Mouse (Mus musculus) erythroblast, embryonic 14.5 days (primary cell): ENCODE measurements around the gene Gm5741. TPM values are rescaled to one million over a fixed set of nuclear protein-coding genes. Genes with fewer than 3 reads are reported as not detected.

Experiments used
- H3K27me3 ChIP-seq: 2 replicates; pipeline ENCODE4 v1.6.1; 2012; ENCODE audit warnings: inconsistent platforms; ENCODE audit not compliant: control insufficient read depth
- H3K36me3 ChIP-seq: 2 replicates; pipeline ENCODE4 v1.6.1; 2012; ENCODE audit warnings: mild to moderate bottlenecking, inconsistent platforms; ENCODE audit not compliant: control insufficient read depth
- H3K4me1 ChIP-seq: 2 replicates; pipeline ENCODE4 v1.6.1; 2012; ENCODE audit warnings: inconsistent platforms; ENCODE audit not compliant: control insufficient read depth
- H3K4me3 ChIP-seq: replicated peaks from 2 replicates; pipeline ENCODE3; 2012; ENCODE audit warnings: moderate library complexity, mild to moderate bottlenecking, inconsistent platforms
- H3K9me3 ChIP-seq: 2 replicates; pipeline ENCODE4 v1.6.1; 2012; ENCODE audit warnings: low read length, inconsistent platforms, mixed read lengths; ENCODE audit not compliant: control insufficient read depth
- GATA1 ChIP-seq: IDR thresholded peaks from 2 replicates; pipeline ENCODE4 v1.6.1; 2012; ENCODE audit warnings: low read length, inconsistent platforms, mixed read lengths
- TAL1 ChIP-seq: IDR thresholded peaks from 3 replicates; pipeline ENCODE4 v1.6.1; 2012; ENCODE audit warnings: low read length, inconsistent platforms, mixed read lengths
- polyA plus RNA-seq: library from polyadenylated mRNA; stranded (reverse); fragments of >175 nt; gene quantifications from 2 replicates; pipeline ENCODE4 v1.2.3, GENCODE M21; 2012

Gm5741 gene
- polyA plus RNA-seq, 1 experiment: not detected

GRCm38 (mm10) chr8:85026670-85027515, 40.9 kb downstream of the Gm5741 start, which contains the start of gene Trir:
Gene Trir, plus strand, starts transcription at chr8:85026823.
- TF ChIP-seq GATA1: no peak
- TF ChIP-seq TAL1: no peak
- Histone ChIP-seq H3K4me1 (peaks cover 61% of the 10 kb centered on the region), H3K4me3 (peak within 1 kb of the TSS; percentile 99), H3K27me3 (no peaks in the 10 kb centered on the region), H3K9me3 (no peaks in the 10 kb centered on the region), H3K36me3 (peaks cover 61% of the 10 kb centered on the region)

- Histone ChIP-seq H3K4me3 (peak within 1 kb of the TSS; percentile 99), H3K4me1 (peaks cover 54% of the 10 kb centered on the region), H3K27me3 (no peaks in the 10 kb centered on the region), H3K9me3 (no peaks in the 10 kb centered on the region), H3K36me3 (peaks cover 61% of the 10 kb centered on the region)
- TF ChIP-seq GATA1 (no peak), TAL1 (no peak)
Observed at GRCm38 (mm10) chr8:85025098-85025932, 42.5 kb downstream of the Gm5741 start, which contains the start of gene Asna1. Gene Asna1, minus strand, starts transcription at chr8:85025281.

GRCm38 (mm10) chr8:85023846-85024245, 43.9 kb downstream of the Gm5741 start:
- H3K36me3 ChIP-seq: peaks cover 61% of the 10 kb centered on the region
- H3K4me3 ChIP-seq: peak overlapping the region; percentile 99
- TF ChIP-seq TAL1 (no peak), GATA1 (no peak)

GRCm38 (mm10) chr8:85021514-85022055, 46.2 kb downstream of the Gm5741 start:
- Histone ChIP-seq H3K9me3 (no peaks in the 10 kb centered on the region), H3K4me3 (no peak overlapping the region), H3K36me3 (peaks cover 71% of the 10 kb centered on the region), H3K4me1 (peaks cover 33% of the 10 kb centered on the region), H3K27me3 (no peaks in the 10 kb centered on the region)
- TF ChIP-seq TAL1 (no peak), GATA1 (no peak)

More at GRCm38 (mm10) chr8:85023846-85024245, 43.9 kb downstream of the Gm5741 start:
- H3K9me3 ChIP-seq: no peaks in the 10 kb centered on the region
- peaks cover 44% of the 10 kb centered on the region for H3K4me1 ChIP-seq
- no peaks in the 10 kb centered on the region for H3K27me3 ChIP-seq

Other genes starting within 250 kb of the Gm5741 start
- 1.3 and 1.5 TPM in 2 replicates for gene Dand5, start 245.2 kb downstream of the Gm5741 start, polyA plus RNA-seq
- gene Gadd45gip1, start 236.5 kb downstream of the Gm5741 start, polyA plus RNA-seq: 10.3 and 11.6 TPM in 2 replicates
- 740 and 808 TPM in 2 replicates for gene Rad23a, start 227.3 kb downstream of the Gm5741 start, polyA plus RNA-seq
- 29.4 and 30.9 TPM in 2 replicates for gene Calr, start 221.0 kb downstream of the Gm5741 start, polyA plus RNA-seq
- gene Farsa, start 211.0 kb downstream of the Gm5741 start, polyA plus RNA-seq: 9.0 and 9.3 TPM in 2 replicates
- 15.0 TPM in 2 replicates for gene Syce2, start 195.9 kb downstream of the Gm5741 start, polyA plus RNA-seq
- 15.0 and 18.3 TPM in 2 replicates for gene Gcdh, start 174.1 kb downstream of the Gm5741 start, polyA plus RNA-seq
- 358 and 362 TPM in 2 replicates for gene Klf1, start 166.1 kb downstream of the Gm5741 start, polyA plus RNA-seq
- 4.8 and 7.7 TPM in 2 replicates for gene Dnase2a, start 159.4 kb downstream of the Gm5741 start, polyA plus RNA-seq
- 0.01 and 0.08 TPM in 2 replicates for gene Mast1, start 130.6 kb downstream of the Gm5741 start, polyA plus RNA-seq
- not detected in 2 replicates for gene Rtbdn, start 121.0 kb downstream of the Gm5741 start, polyA plus RNA-seq
- gene Gm49661, start 98.5 kb downstream of the Gm5741 start, polyA plus RNA-seq: not detected in 2 replicates
- gene Prdx2, start 98.4 kb downstream of the Gm5741 start, polyA plus RNA-seq: 111 and 222 TPM in 2 replicates
- gene Rnaseh2a, start 98.2 kb downstream of the Gm5741 start, polyA plus RNA-seq: 162 and 179 TPM in 2 replicates
- 9.6 and 10.3 TPM in 2 replicates for gene Junb, start 89.3 kb downstream of the Gm5741 start, polyA plus RNA-seq
- gene Hook2, start 77.4 kb downstream of the Gm5741 start, polyA plus RNA-seq: 0.46 and 0.58 TPM in 2 replicates
- gene Best2, start 53.5 kb downstream of the Gm5741 start, polyA plus RNA-seq: not detected in 2 replicates
- gene Asna1, start 42.7 kb downstream of the Gm5741 start, polyA plus RNA-seq: 18.6 and 31.0 TPM in 2 replicates
- 77.0 and 92.3 TPM in 2 replicates for gene Trir, start 41.2 kb downstream of the Gm5741 start, polyA plus RNA-seq
- 1.7 and 1.8 TPM in 2 replicates for gene Tnpo2, start 31.1 kb downstream of the Gm5741 start, polyA plus RNA-seq
- gene Fbxw9, start 7.9 kb downstream of the Gm5741 start, polyA plus RNA-seq: 0.54 and 0.63 TPM in 2 replicates
- 2.0 and 2.1 TPM in 2 replicates for gene Dhps, start 3.8 kb upstream of the Gm5741 start, polyA plus RNA-seq
- 0.28 and 1.5 TPM in 2 replicates for gene Wdr83os, start 12.8 kb upstream of the Gm5741 start, polyA plus RNA-seq
- gene Wdr83, start 13.3 kb upstream of the Gm5741 start, polyA plus RNA-seq: 2.7 and 4.7 TPM in 2 replicates
- 0.13 and 0.27 TPM in 2 replicates for gene Man2b1, start 15.3 kb upstream of the Gm5741 start, polyA plus RNA-seq
- gene Zfp791, start 55.1 kb upstream of the Gm5741 start, polyA plus RNA-seq: 0.01 TPM in 1 of 2 replicates, not detected in the other
- not detected in 2 replicates for gene Cks1brt, start 83.9 kb upstream of the Gm5741 start, polyA plus RNA-seq
- gene Olfr371, start 158.0 kb upstream of the Gm5741 start, polyA plus RNA-seq: not detected in 2 replicates
- gene Orc6, start 231.7 kb upstream of the Gm5741 start, polyA plus RNA-seq: 0.90 and 2.3 TPM in 2 replicates
- 0.55 and 0.61 TPM in 2 replicates for gene Vps35, start 231.8 kb upstream of the Gm5741 start, polyA plus RNA-seq